Mouse (Mus musculus) brown adipose tissue, adult 24 weeks (tissue): ENCODE measurements around the gene Olfr550. TPM values are rescaled to one million over a fixed set of nuclear protein-coding genes. Genes with fewer than 3 reads are reported as not detected.
"Not testable (repeated sequence)": the region's sequence is repeated elsewhere in the genome, so short reads cannot be mapped to it uniquely, and the experiment has no call there.

ENCODE experiments used
- H3K27ac ChIP-seq: fragments of 200-500 bp; replicated peaks from 2 replicates; pipeline ENCODE4 v1.5.1; 2012; ENCODE audit warnings: low read depth, mild to moderate bottlenecking, low read length
- H3K4me1 ChIP-seq: fragments of 200-500 bp; 2 replicates; pipeline ENCODE4 v1.6.1; 2012; ENCODE audit warnings: low read length, mixed read lengths; ENCODE audit not compliant: control insufficient read depth, insufficient read depth, insufficient read length
- H3K4me3 ChIP-seq: fragments of 200-500 bp; 2 replicates; pipeline ENCODE4 v1.5.1; 2012; ENCODE audit warnings: low read depth, mild to moderate bottlenecking, low read length, moderate library complexity; ENCODE audit not compliant: insufficient read depth
- polyA plus RNA-seq: library from polyadenylated mRNA; stranded (reverse); fragments of >200 nt; gene quantifications from 2 replicates; pipeline ENCODE4 v1.2.4, GENCODE M21; 2012; ENCODE audit not compliant: missing spikeins, insufficient read depth, insufficient read length

Olfr550 gene
- polyA plus RNA-seq, 1 experiment: not detected

DNA sequence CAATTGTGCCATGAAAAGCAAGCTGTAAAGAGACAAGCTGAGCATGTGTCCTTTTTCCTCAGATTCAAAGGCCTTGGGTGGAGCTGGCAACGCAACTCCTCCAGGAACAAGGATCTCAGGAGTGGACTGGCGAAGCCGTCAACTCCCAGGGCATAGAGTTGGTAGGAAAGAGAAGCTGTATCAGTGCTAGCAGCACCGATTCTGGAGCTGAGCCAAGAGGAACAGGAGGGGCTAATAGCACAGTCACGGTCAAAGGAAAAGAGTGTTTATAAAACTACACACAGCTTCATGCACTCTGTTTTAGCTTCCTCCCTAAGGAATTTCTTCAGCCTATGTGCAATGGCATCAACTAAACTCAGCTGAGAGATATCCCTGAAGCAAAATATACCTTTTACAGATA is 48.4 kb downstream of the Olfr550 start:
- no peak overlapping the region for H3K27ac ChIP-seq
- no peaks in the 10 kb centered on the region for H3K4me1 ChIP-seq
- H3K4me3 ChIP-seq: no peak overlapping the region

DNA sequence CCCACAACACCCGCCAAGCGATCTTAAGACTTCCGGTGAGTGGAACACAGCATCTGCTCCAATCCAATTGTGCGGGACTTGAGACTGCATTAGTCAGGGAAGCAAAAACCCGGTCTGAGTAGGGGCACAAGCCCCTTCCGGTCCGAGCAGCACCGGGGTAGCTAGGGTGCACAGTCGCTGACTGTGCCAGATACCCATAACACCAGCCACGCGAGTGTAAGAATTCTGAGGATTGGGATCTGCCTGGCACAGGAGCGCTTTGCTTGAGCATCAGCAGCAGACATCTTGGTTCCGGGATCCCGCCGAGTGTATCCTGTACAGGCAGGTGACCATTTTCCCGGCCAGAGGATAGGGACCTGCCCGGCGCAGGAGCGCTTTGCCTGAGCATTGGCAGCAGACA is 49.1 kb downstream of the Olfr550 start:
- H3K4me1 ChIP-seq, H3K4me3 ChIP-seq, H3K27ac ChIP-seq: not testable (repeated sequence)

Other genes with a start within 250 kb of the Olfr550 start
- gene Rrm1, start 129.7 kb upstream of the Olfr550 start, polyA plus RNA-seq: 19.5 and 26.1 TPM in 2 replicates
- gene Olfr543, start 89.8 kb upstream of the Olfr550 start, polyA plus RNA-seq: not detected in 2 replicates
- not detected in 2 replicates for gene Olfr544, start 83.1 kb upstream of the Olfr550 start, polyA plus RNA-seq
- not detected in 2 replicates for gene Olfr545, start 71.9 kb upstream of the Olfr550 start, polyA plus RNA-seq
- gene Olfr547, start 36.7 kb upstream of the Olfr550 start, polyA plus RNA-seq: not detected in 2 replicates
- gene Olfr548-ps1, start 30.5 kb upstream of the Olfr550 start, polyA plus RNA-seq: not detected in 2 replicates
- gene Olfr549, start 21.6 kb upstream of the Olfr550 start, polyA plus RNA-seq: not detected in 2 replicates
- gene Trim21, start 6.0 kb upstream of the Olfr550 start, polyA plus RNA-seq: 3.1 and 4.2 TPM in 2 replicates
- not detected in 2 replicates for gene Olfr551, start 20.4 kb downstream of the Olfr550 start, polyA plus RNA-seq
- not detected in 2 replicates for gene Olfr552, start 26.3 kb downstream of the Olfr550 start, polyA plus RNA-seq
- gene Olfr553, start 46.8 kb downstream of the Olfr550 start, polyA plus RNA-seq: not detected in 2 replicates
- not detected in 2 replicates for gene Olfr554, start 67.0 kb downstream of the Olfr550 start, polyA plus RNA-seq
- not detected in 2 replicates for gene Olfr555, start 87.4 kb downstream of the Olfr550 start, polyA plus RNA-seq
- gene Olfr556, start 93.5 kb downstream of the Olfr550 start, polyA plus RNA-seq: not detected in 2 replicates
- gene Trim68, start 115.9 kb downstream of the Olfr550 start, polyA plus RNA-seq: 6.3 and 7.5 TPM in 2 replicates
- gene Olfr557, start 124.5 kb downstream of the Olfr550 start, polyA plus RNA-seq: not detected in 2 replicates
- gene Olfr558, start 130.8 kb downstream of the Olfr550 start, polyA plus RNA-seq: 1.3 and 2.3 TPM in 2 replicates
- gene Olfr33, start 147.6 kb downstream of the Olfr550 start, polyA plus RNA-seq: not detected in 2 replicates
- gene Olfr559, start 156.0 kb downstream of the Olfr550 start, polyA plus RNA-seq: not detected in 2 replicates
- not detected in 2 replicates for gene Olfr560, start 187.9 kb downstream of the Olfr550 start, polyA plus RNA-seq
- 1.3 TPM in 1 of 2 replicates, not detected in the other for gene Olfr78, start 188.0 kb downstream of the Olfr550 start, polyA plus RNA-seq
- gene Olfr561, start 199.8 kb downstream of the Olfr550 start, polyA plus RNA-seq: not detected in 2 replicates
- gene Olfr564, start 232.0 kb downstream of the Olfr550 start, polyA plus RNA-seq: not detected in 2 replicates